Mouse (Mus musculus): ENCODE measurements around the gene Abcc10.
A peak's percentile ranks its signal among the peaks of the same experiment; 100 is the strongest.

Abcc10 gene

GRCm38 (mm10) chr17:46258279-46259053 lies 69.7 kb downstream of the Abcc10 start:
- DNase-seq (ENCODE audit: low spot score) = no peak

- no peak for DNase-seq (ENCODE audit: low spot score)
These were observed 73.0 kb downstream of the Abcc10 start for GRCm38 (mm10) chr17:46255147-46255546.

GRCm38 (mm10) chr17:46254106-46254505 lies 74.0 kb downstream of the Abcc10 start:
- no peak for DNase-seq (ENCODE audit: low spot score)

GRCm38 (mm10) chr17:46253452-46254084 lies 74.6 kb downstream of the Abcc10 start, which contains the start of gene Lrrc73:
Gene Lrrc73 (plus strand): TSS chr17:46253531.
- DNase-seq (ENCODE audit: low spot score) = peak; percentile 91
